29 mouse cellular contexts compared by ENCODE assay signal in the genomic region with DNA sequence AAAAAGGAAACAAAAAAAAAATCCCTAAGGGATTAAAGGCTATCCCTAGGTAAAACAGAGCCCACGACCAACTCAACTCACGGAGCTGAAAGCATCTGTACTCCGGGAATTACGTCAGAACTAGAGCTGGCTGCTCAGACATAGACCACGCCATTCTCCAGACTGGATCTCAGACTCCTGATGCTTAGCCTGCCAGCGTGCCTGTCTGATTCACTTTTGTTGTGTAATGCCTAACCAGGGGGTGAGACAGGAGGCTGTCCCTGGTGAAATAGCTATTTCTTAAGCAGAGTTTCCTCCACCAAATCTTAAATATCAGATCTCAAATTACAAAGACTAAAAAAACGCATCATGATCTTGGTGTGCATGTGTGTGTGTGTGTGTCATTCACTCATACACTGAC. TPM values are rescaled to one million over a fixed set of nuclear protein-coding genes. Genes with fewer than 3 reads are reported as not detected.
DNase-seq lines count a peak whose midpoint lies in the region; ATAC-seq and TF ChIP-seq lines count a peak whose summit lies in the region.
"Had no signal": no experiment of that assay in that cellular context is flagged by ENCODE, and none has a peak within 500 bp of the region (broad histone marks: within the 10 kb centered on the region; RNA-seq: fewer than 3 reads in every experiment).

No protein-coding gene starts in this region.

- 67% methylated on average over 7 of the region's 7 CpGs for WGBS in embryonic facial prominence, embryonic 14.5 days

- peak overlapping the region; percentile 66 for H3K27ac ChIP-seq in gastrocnemius, adult 2 months
- H3K27ac ChIP-seq in embryonic facial prominence, embryonic 14.5 days (replicated peaks; ENCODE audit: low read depth, low read length), result 0 out of 2 replicates have a peak overlapping the region, but pooled peaks have one; percentile 56
- H3K27ac ChIP-seq: forebrain, embryonic 13.5 days; hindbrain, embryonic 15.5 days; intestine, embryonic 15.5 days; liver, embryonic 13.5 days; neural tube, embryonic 13.5 days had no signal

- H3K4me1 ChIP-seq in embryonic facial prominence, embryonic 14.5 days (ENCODE audit: control insufficient read depth, insufficient read depth, low read length), result peaks cover 20% of the 10 kb centered on the region

- ATAC-seq in embryonic facial prominence, embryonic 14.5 days (ENCODE audit: low read depth), result no peak; the same call in 1 of the 2 replicates
- peak; percentile 77 for ATAC-seq in megakaryocyte progenitor cell, adult 5-6 weeks (replicated peaks; ENCODE audit: poor library complexity)
- ATAC-seq: forebrain, embryonic 13.5 days; intestine, embryonic 15.5 days; midbrain, embryonic 16.5 days; Patski had no signal

- no peak overlapping the region for H3K9ac ChIP-seq in embryonic facial prominence, embryonic 14.5 days (ENCODE audit: low read depth, low read length)
- H3K9ac ChIP-seq: forebrain, embryonic 13.5 days; heart, embryonic 15.5 days; hindbrain, embryonic 15.5 days; intestine, embryonic 15.5 days; liver, embryonic 13.5 days; neural tube, embryonic 13.5 days had no signal

- no peaks in the 10 kb centered on the region for H3K9me3 ChIP-seq in embryonic facial prominence, embryonic 14.5 days (ENCODE audit: control insufficient read depth, low read length)
- H3K9me3 ChIP-seq: forebrain, embryonic 13.5 days; heart, embryonic 15.5 days; hindbrain, embryonic 15.5 days; intestine, embryonic 15.5 days; liver, embryonic 13.5 days; neural tube, embryonic 13.5 days had no signal

- no peak overlapping the region for H3K4me2 ChIP-seq in embryonic facial prominence, embryonic 14.5 days (ENCODE audit: low read depth, low read length)
- H3K4me2 ChIP-seq: forebrain, embryonic 13.5 days; heart, embryonic 15.5 days; hindbrain, embryonic 15.5 days; intestine, embryonic 15.5 days; liver, embryonic 13.5 days; neural tube, embryonic 13.5 days had no signal

- no peaks in the 10 kb centered on the region for H3K36me3 ChIP-seq in embryonic facial prominence, embryonic 14.5 days (ENCODE audit: control insufficient read depth, insufficient read depth, low read length)
- H3K36me3 ChIP-seq: G1E; hindbrain, embryonic 15.5 days; intestine, embryonic 15.5 days; liver, embryonic 13.5 days; neural tube, embryonic 13.5 days had no signal

- no peaks in the 10 kb centered on the region for H3K27me3 ChIP-seq in embryonic facial prominence, embryonic 14.5 days (replicated peaks; ENCODE audit: control insufficient read depth, insufficient read depth, low read length)
- H3K27me3 ChIP-seq: CH12.LX; forebrain, embryonic 13.5 days; heart, embryonic 15.5 days; hindbrain, embryonic 15.5 days; intestine, embryonic 15.5 days; liver, embryonic 13.5 days; neural tube, embryonic 13.5 days; Patski had no signal

- intact Hi-C loops in gastrocnemius, adult 2 months (cut with DNase I), result no loop called here

- DNase-seq in gastrocnemius, adult 2 months, result no peak
- DNase-seq in gastrocnemius, postnatal 10 days, result no peak
- peak; percentile 88 for DNase-seq in 416B (ENCODE audit: low read depth)
- DNase-seq in embryonic facial prominence, embryonic 14.5 days (ENCODE audit: low spot score), result peak; percentile 42
- no peak for DNase-seq in thymus, postnatal 36 days
- no peak for DNase-seq in layer of hippocampus, adult 9-10 months (ENCODE audit: low spot score)
- DNase-seq: B cell, adult 2 months; cerebellum, adult 8-10 months; gastrocnemius, postnatal 36 days; kidney, postnatal 36 days; liver, embryonic 13.5 days; lung, adult 2 months; lung, postnatal 36 days; retina, postnatal 1 day had no signal

- no peak overlapping the region for H3K4me3 ChIP-seq in gastrocnemius, adult 2 months
- H3K4me3 ChIP-seq in embryonic facial prominence, embryonic 14.5 days (ENCODE audit: low read depth, low read length), result no peak overlapping the region
- H3K4me3 ChIP-seq: erythroblast, embryonic 14.5 days; forebrain, embryonic 13.5 days; heart, embryonic 15.5 days; hindbrain, embryonic 15.5 days; intestine, embryonic 15.5 days; liver, embryonic 13.5 days; myocyte; neural tube, embryonic 13.5 days had no signal

- TF ChIP-seq CTCF in gastrocnemius, adult 2 months (IDR thresholded peaks at IDR 0.05), result no peak

RNA-seq across cellular contexts. Expression of a gene that starts 56.9 kb away (rescaled TPM):
- total RNA-seq in gastrocnemius, adult 2 months (2021), result not detected
- under 1 TPM in 1 of 2 experiments, not detected in 1; 0.16 TPM for total RNA-seq in gastrocnemius, postnatal 10 days (2021)
- polyA plus RNA-seq in embryonic facial prominence, embryonic 14.5 days (2014; fragmentation: Nextera tagmentation; extraction: Ambion mirVana), result 0.85 and 1.1 TPM in 2 replicates
- total RNA-seq in megakaryocyte progenitor cell, adult 5-6 weeks (2015), result 3.9 and 5.3 TPM in 2 replicates
- total RNA-seq in megakaryocyte progenitor cell, adult 5-6 weeks (2017), result 6.4 and 6.5 TPM in 2 replicates
- total RNA-seq: adrenal gland, adult 18-20 months; gastrocnemius, postnatal 36 days; heart, adult 8-10 months; left cerebral cortex, postnatal 36 days had no signal
- polyA plus RNA-seq: erythroblast, embryonic 14.5 days; G1E; lung, adult 2 months; myocyte had no signal

Comparison
In these comparisons a context has a peak if more than half of its experiments do, and no peak if none do; other contexts are left out.
1. DNase-seq: peak in 416B (single experiment) and embryonic facial prominence, embryonic 14.5 days (single experiment); none in gastrocnemius, adult 2 months (single experiment), gastrocnemius, postnatal 10 days (single experiment), thymus, postnatal 36 days (0 of 2) and layer of hippocampus, adult 9-10 months (single experiment).
2. RNA of a gene that starts 56.9 kb away (total RNA-seq): 3.9 to 6.5 TPM in megakaryocyte progenitor cell, adult 5-6 weeks; 0.16 TPM in gastrocnemius, postnatal 10 days and not detected in gastrocnemius, adult 2 months; every median in the first group is over 4 times any median in the second.